Mouse (Mus musculus) heart, embryonic 16.5 days (tissue): ENCODE results near the gene 4931406C07Rik. TPM values are rescaled to one million over a fixed set of nuclear protein-coding genes. Genes with fewer than 3 reads are reported as not detected.
A peak's percentile ranks its signal among the peaks of the same experiment; 100 is the strongest.
"Not testable (repeated sequence)": the region's sequence is repeated elsewhere in the genome, so short reads cannot be mapped to it uniquely, and the experiment has no call there.

Source experiments
- ATAC-seq: fragments of 200-750 bp; cut with Nextera tagmentation; replicated peaks from 2 replicates; pipeline ENCODE4 v1.8.0; 2017; ENCODE audit warnings: moderate number of reproducible peaks; ENCODE audit not compliant: insufficient read depth, low FRiP score; ENCODE audit errors: extremely low read depth
- H3K27ac ChIP-seq: fragments of 300-500 bp; sonication (generic); 2 replicates; pipeline ENCODE4 v1.5.1; 2014; ENCODE audit warnings: mild to moderate bottlenecking, low read length, control low read depth, moderate library complexity
- H3K27me3 ChIP-seq: fragments of 300-500 bp; sonication (generic); 2 replicates; pipeline ENCODE4 v1.6.1; 2014; ENCODE audit warnings: low read length, mixed read lengths; ENCODE audit not compliant: control insufficient read depth, insufficient read depth
- H3K36me3 ChIP-seq: fragments of 300-500 bp; sonication (generic); 2 replicates; pipeline ENCODE4 v1.6.1; 2014; ENCODE audit not compliant: control insufficient read depth, insufficient read depth
- H3K4me1 ChIP-seq: fragments of 300-500 bp; sonication (generic); 2 replicates; pipeline ENCODE4 v1.6.1; 2014; ENCODE audit warnings: low read length, mixed read lengths; ENCODE audit not compliant: control insufficient read depth, insufficient read depth
- H3K4me2 ChIP-seq: fragments of 300-500 bp; sonication (generic); 2 replicates; pipeline ENCODE4 v1.6.1; 2014; ENCODE audit warnings: low read depth, mild to moderate bottlenecking, control low read depth, low read length
- H3K4me3 ChIP-seq: fragments of 300-500 bp; sonication (generic); 2 replicates; pipeline ENCODE4 v1.5.1; 2014; ENCODE audit warnings: mild to moderate bottlenecking, control low read depth, low read length
- H3K9ac ChIP-seq: fragments of 300-500 bp; sonication (generic); 2 replicates; pipeline ENCODE4 v1.6.1; 2014; ENCODE audit warnings: low read length, control low read depth
- H3K9me3 ChIP-seq: fragments of 300-500 bp; sonication (generic); replicated peaks from 2 replicates; pipeline ENCODE4 v1.6.1; 2016; ENCODE audit warnings: low read length; ENCODE audit not compliant: control insufficient read depth
- WGBS: fragments of 180-500 bp; shearing (Covaris S2); extraction: QIAGEN DNeasy Blood & Tissue Kit; methylation state at CpG from one replicate; pipeline ENCODE4 v1.1.7; 2014; 5-methylcytosine and 5-hydroxymethylcytosine counted together
- polyA plus RNA-seq: library from polyadenylated mRNA; unstranded; fragments of >200 nt; fragmentation: Nextera tagmentation; extraction: Ambion mirVana; gene quantifications from 2 replicates; pipeline ENCODE4 v1.2.1, GENCODE M21; 2015

4931406C07Rik gene
- polyA plus RNA-seq, result 5.1 and 6.2 TPM in 2 replicates

GRCm38 (mm10) chr9:15306398-15307119, at the start of gene 4931406C07Rik:
TSS of gene 4931406C07Rik (minus strand) at chr9:15306448.
- Histone ChIP-seq H3K36me3 (peaks cover 21% of the 10 kb centered on the region; the same call in 1 of the 2 replicates), H3K4me2 (peak within 1 kb of the TSS; percentile 70), H3K4me3 (peak within 1 kb of the TSS; percentile 95), H3K27ac (peak within 1 kb of the TSS; percentile 96), H3K9me3 (no peaks in the 10 kb centered on the region), H3K4me1 (peaks cover 23% of the 10 kb centered on the region), H3K27me3 (no peaks in the 10 kb centered on the region), H3K9ac (peak within 1 kb of the TSS; percentile 95)
- WGBS, result under 1% methylated on average over 35 of the region's 35 CpGs
- peak; percentile 71 for ATAC-seq

DNA sequence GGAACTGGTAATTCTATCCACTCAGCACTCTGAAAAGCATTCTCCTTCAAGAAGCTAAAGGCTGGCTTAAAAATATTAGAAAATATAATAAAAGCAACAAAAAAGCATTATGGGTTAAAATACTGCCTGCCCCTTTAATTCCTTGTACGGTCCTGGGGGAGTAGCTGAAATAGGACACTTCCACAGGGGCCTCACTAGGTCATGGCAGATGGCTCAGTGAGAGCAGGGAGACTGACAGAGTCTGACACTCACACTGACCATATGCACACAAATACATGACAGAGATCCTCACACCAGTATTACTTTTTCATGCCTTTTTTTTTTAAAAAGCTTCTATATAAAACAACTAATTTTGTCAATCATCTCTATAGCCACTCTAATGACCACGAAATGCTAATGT, 43.7 kb upstream of the 4931406C07Rik start:
- ATAC-seq, result no peak
- no peak overlapping the region for H3K27ac ChIP-seq
- no peaks in the 10 kb centered on the region for H3K9me3 ChIP-seq
- peaks cover 25% of the 10 kb centered on the region for H3K36me3 ChIP-seq
- H3K4me3 ChIP-seq, result no peak overlapping the region
- H3K4me1 ChIP-seq, result no peaks in the 10 kb centered on the region
- H3K27me3 ChIP-seq, result no peaks in the 10 kb centered on the region
- no peak overlapping the region for H3K4me2 ChIP-seq
- H3K9ac ChIP-seq, result no peak overlapping the region
- WGBS, result 67% methylated on average over 2 of the region's 2 CpGs

DNA sequence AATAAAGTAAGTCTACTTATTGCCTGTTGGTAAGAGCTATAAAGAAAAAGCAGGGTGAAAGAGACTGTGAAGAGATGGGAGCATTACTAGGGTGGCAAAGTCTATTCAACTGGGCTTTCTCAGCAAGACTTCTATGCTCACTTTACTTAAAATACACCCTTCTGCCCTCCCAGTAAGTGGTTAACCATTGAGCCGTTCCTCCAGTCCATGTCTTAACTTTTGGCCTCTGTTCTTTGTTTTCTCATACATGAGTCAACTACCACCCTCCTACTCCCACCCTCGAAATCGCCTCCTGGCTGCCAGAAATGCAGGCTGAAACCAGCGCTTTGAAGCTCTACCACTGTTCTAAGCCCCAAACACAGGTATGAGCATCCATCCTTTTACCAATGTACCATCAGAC, 31.5 kb upstream of the 4931406C07Rik start:
- Histone ChIP-seq H3K27ac (no peak overlapping the region), H3K9ac (no peak overlapping the region), H3K9me3 (no peaks in the 10 kb centered on the region), H3K36me3 (peaks cover 55% of the 10 kb centered on the region), H3K4me1 (no peaks in the 10 kb centered on the region), H3K4me2 (no peak overlapping the region), H3K27me3 (no peaks in the 10 kb centered on the region), H3K4me3 (no peak overlapping the region)
- WGBS, result 84% methylated on average over 4 of the region's 4 CpGs
- ATAC-seq, result no peak

DNA sequence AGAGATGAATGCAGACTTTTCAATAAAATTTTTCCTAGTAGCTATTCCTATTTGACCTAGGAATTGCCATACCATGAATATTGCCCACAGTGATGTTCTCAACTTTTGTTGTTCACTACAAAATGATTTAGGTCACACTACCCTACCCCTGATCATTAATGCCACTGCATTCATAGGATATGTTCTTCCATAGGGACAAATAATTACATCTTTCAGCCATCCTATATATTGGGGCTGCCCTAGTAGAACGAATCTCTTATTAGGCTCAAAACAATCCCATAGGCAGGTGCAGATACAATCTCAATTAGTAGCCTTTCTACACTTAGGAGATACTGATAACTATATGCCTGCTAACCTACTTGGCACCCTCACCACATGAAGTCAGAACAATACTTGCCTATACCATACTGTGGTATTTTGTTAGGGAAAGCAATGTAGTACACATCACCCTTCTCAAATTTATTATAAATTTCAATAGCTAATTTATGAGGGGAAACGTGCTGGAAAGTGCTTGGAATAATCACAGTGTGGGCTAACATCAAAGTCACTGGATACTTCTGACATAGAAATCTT, 12.0 kb upstream of the 4931406C07Rik start:
- H3K9ac ChIP-seq, result no peak overlapping the region
- ATAC-seq, result no peak
- 68% methylated on average over 2 of the region's 2 CpGs for WGBS
- peaks cover 47% of the 10 kb centered on the region for H3K36me3 ChIP-seq
- H3K4me3 ChIP-seq, result no peak overlapping the region
- H3K27me3 ChIP-seq, result no peaks in the 10 kb centered on the region
- H3K4me2 ChIP-seq, result no peak overlapping the region
- no peaks in the 10 kb centered on the region for H3K4me1 ChIP-seq
- H3K27ac ChIP-seq, result no peak overlapping the region
- H3K9me3 ChIP-seq, result no peaks in the 10 kb centered on the region

- Histone ChIP-seq H3K4me3 (no peak overlapping the region), H3K27ac (no peak overlapping the region), H3K9me3 (no peaks in the 10 kb centered on the region), H3K27me3 (no peaks in the 10 kb centered on the region), H3K9ac (no peak overlapping the region), H3K4me1 (no peaks in the 10 kb centered on the region), H3K4me2 (no peak overlapping the region), H3K36me3 (peaks cover 46% of the 10 kb centered on the region)
- WGBS, result 60% methylated on average over 5 of the region's 5 CpGs
- ATAC-seq, result no peak
These were observed 11.2 kb upstream of the 4931406C07Rik start for GRCm38 (mm10) chr9:15317223-15318169.

GRCm38 (mm10) chr9:15316296-15316695, 10.0 kb upstream of the 4931406C07Rik start:
- WGBS, result 90% methylated on average over 2 of the region's 2 CpGs
- H3K4me3 ChIP-seq, H3K27me3 ChIP-seq, H3K27ac ChIP-seq, H3K4me2 ChIP-seq, ATAC-seq, H3K4me1 ChIP-seq, H3K9me3 ChIP-seq, H3K9ac ChIP-seq: not testable (repeated sequence)
- peaks cover 43% of the 10 kb centered on the region for H3K36me3 ChIP-seq

- Histone ChIP-seq H3K4me1 (no peaks in the 10 kb centered on the region), H3K4me2 (no peak overlapping the region), H3K27ac (no peak overlapping the region), H3K4me3 (no peak overlapping the region), H3K27me3 (no peaks in the 10 kb centered on the region), H3K9me3 (no peaks in the 10 kb centered on the region), H3K36me3 (peaks cover 55% of the 10 kb centered on the region), H3K9ac (no peak overlapping the region)
- ATAC-seq, result no peak
- WGBS, result 92% methylated on average over 1 of the region's 1 CpGs
These were observed 8.4 kb upstream of the 4931406C07Rik start for GRCm38 (mm10) chr9:15314619-15315018.

DNA sequence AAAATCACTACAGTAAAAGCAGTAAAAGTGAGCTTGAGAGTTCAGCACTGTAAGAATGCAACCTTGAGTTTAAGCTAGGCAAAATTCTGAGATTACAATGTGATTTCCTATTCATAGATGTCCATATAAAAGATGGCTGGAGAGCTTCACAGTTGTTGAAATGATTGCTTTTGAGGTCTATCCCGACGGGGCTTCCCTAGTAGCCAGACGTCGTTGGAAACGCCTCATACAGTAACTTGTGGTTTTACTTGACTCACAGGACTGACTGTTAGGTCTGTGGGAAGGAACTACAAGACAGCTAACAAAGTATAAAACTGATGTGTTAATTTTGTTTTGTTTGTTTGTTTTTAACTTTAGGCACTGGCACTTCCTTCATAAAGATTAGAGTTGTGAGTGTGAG, 7.4 kb upstream of the 4931406C07Rik start:
- no peaks in the 10 kb centered on the region for H3K27me3 ChIP-seq
- WGBS, result 84% methylated on average over 5 of the region's 5 CpGs
- H3K9me3 ChIP-seq, result no peaks in the 10 kb centered on the region
- no peak for ATAC-seq
- H3K4me1 ChIP-seq, result peaks cover 6% of the 10 kb centered on the region
- H3K9ac ChIP-seq, result no peak overlapping the region
- H3K4me2 ChIP-seq, result no peak overlapping the region
- peaks cover 62% of the 10 kb centered on the region for H3K36me3 ChIP-seq
- H3K4me3 ChIP-seq, result no peak overlapping the region
- H3K27ac ChIP-seq, result no peak overlapping the region
